Mouse (Mus musculus): ENCODE measurements at regions not wholly inside any gene's neighbourhood (a gene's known extent, or its start where the extent isn't known, plus 50 kb on each side); places are given as distances from the start of the nearest gene placed in this dataset.

DNA sequence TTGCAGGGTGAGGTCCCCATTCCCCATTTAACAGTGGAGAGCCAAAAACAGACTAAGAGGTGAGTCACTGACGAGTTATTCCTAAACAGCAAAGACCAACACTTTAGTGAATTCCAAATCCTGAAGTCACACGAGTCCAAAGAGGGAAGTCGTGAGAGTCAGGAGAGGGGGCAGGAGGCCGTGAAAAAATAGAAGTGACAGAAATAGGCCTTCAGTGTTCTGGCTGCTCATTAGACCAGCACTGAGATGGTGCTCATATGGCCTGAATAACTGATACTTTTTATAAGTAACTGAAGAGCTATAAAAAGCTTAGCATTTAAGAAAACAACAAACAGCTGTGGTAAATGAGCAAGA, 68.5 kb upstream of the Bach2 start:
- WGBS: 27% methylated on average over 4 of the region's 4 CpGs
- no peak overlapping the region for H3K27ac ChIP-seq (replicated peaks)
- no peaks in the 10 kb centered on the region for H3K36me3 ChIP-seq
- H3K9ac ChIP-seq: no peak overlapping the region
- no peaks in the 10 kb centered on the region for H3K27me3 ChIP-seq
- no peaks in the 10 kb centered on the region for H3K9me3 ChIP-seq (replicated peaks)
- H3K4me2 ChIP-seq (replicated peaks): no peak overlapping the region
- ATAC-seq (ENCODE audit: insufficient number of reproducible peaks, low FRiP score, low TSS enrichment, low read depth): no peak
- no peak overlapping the region for H3K4me3 ChIP-seq (replicated peaks)
- H3K4me1 ChIP-seq: peaks cover 14% of the 10 kb centered on the region

DNA sequence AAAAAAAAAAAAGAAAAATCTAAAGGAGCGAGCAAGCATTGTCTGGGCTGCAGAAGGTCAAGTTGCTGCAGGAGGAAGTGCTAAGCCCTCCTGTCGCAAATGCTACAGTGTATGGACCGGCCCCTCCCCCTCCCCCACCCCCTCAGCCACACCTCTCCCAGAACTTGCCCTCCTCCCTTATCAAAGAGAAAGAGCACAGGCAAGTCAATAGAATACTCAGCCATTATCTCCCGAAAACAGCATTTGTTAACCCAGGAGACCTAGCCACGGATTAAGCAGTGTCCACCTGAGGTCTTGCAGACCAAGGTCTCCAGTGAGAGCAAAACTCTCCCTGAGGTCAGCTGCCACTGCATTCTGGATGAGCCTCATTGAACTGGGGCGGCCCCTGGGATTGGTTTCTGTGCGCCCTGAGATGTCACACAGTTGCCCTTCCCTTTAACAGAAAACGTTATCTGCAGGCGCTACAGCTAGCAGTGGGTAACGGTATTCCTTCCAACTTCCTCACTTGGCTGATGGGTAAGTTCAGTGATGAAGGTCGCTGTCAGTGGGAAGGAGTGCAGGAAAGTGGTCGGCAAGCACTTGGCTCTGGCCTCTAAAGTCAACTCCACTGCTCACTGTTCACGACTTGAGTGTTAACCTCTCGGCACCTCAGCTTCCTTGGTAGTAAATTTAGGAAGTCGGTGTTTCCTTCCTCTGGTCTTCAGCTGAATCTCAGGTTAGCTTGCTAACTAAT, 68.0 kb upstream of the Bach2 start:
- H3K9me3 ChIP-seq (replicated peaks): no peaks in the 10 kb centered on the region
- H3K27ac ChIP-seq (replicated peaks): no peak overlapping the region
- H3K4me3 ChIP-seq (replicated peaks): no peak overlapping the region
- no peak overlapping the region for H3K9ac ChIP-seq
- H3K27me3 ChIP-seq: no peaks in the 10 kb centered on the region
- H3K4me2 ChIP-seq (replicated peaks): no peak overlapping the region
- H3K4me1 ChIP-seq: peaks cover 19% of the 10 kb centered on the region
- 64% methylated on average over 15 of the region's 15 CpGs for WGBS
- H3K36me3 ChIP-seq: no peaks in the 10 kb centered on the region
- no peak for ATAC-seq (ENCODE audit: insufficient number of reproducible peaks, low FRiP score, low TSS enrichment, low read depth)

DNA sequence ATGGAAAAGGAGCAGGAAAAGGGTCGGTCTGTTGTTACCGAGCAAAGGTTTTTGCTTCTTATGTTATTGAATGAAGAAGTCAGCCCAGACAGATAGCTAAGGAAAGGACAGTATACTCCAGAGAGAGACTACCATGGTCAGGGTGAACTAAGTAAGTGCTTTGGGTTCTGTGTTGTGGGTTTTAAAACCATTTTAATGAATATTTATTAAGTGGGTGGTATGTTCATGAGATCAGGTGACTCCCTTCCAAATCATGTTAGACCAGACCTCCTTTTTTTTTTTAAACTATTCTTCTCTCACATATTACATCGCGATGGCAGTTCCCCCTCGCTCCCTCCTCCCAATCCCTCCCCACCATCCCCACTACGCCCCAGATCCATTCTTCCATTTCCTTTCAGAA, 67.3 kb upstream of the Bach2 start:
- 92% methylated on average over 6 of the region's 6 CpGs for WGBS
- ATAC-seq (ENCODE audit: insufficient number of reproducible peaks, low FRiP score, low TSS enrichment, low read depth): no peak
- Histone ChIP-seq H3K9me3 (replicated peaks) (no peaks in the 10 kb centered on the region), H3K4me2 (replicated peaks) (no peak overlapping the region), H3K36me3 (no peaks in the 10 kb centered on the region), H3K27ac (replicated peaks) (no peak overlapping the region), H3K4me1 (peaks cover 24% of the 10 kb centered on the region), H3K9ac (no peak overlapping the region), H3K4me3 (replicated peaks) (no peak overlapping the region), H3K27me3 (no peaks in the 10 kb centered on the region)

DNA sequence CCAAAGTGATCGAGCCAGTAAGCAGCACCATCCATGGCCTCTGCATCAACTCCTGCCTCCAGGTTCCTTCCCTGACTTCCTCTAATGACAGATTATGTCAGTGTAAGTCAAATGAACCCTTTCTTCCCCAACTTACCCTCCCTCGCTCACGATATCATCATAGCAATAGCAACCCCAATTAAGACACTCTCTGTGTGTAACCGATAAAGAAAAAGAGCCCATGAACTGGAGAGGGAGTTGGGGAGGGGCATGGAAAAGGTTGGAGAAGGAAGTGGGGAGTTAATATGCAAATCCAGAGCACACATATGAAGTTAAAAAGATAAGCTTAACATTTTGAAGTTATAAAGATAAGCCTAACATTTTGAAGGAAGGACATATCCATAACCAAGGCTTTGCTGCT, 65.6 kb upstream of the Bach2 start:
- H3K4me1 ChIP-seq: peaks cover 29% of the 10 kb centered on the region

DNA sequence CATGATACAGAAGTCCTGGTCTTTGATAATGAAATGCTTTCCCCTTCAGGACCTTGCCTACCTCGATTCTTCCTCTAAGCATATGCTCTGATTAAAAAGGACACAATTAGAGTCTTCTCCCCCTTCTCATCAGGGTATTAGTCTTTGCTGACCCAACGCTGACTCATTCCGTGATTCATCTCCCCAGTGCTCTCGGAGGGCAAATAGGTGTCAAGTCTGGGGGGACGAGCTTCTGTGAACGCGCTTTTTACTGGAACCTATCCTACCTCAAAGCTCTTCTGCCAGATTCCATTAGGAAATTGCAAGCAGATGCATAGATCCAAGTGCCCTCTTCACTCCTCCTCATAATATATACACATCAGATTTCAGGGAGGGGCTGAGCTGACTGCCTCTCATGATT, 63.8 kb upstream of the Bach2 start:
- H3K9ac ChIP-seq: no peak overlapping the region
- no peaks in the 10 kb centered on the region for H3K36me3 ChIP-seq
- no peaks in the 10 kb centered on the region for H3K27me3 ChIP-seq
- WGBS: 48% methylated on average over 7 of the region's 7 CpGs
- no peak overlapping the region for H3K4me2 ChIP-seq (replicated peaks)
- ATAC-seq (ENCODE audit: insufficient number of reproducible peaks, low FRiP score, low TSS enrichment, low read depth): no peak
- peaks cover 32% of the 10 kb centered on the region for H3K4me1 ChIP-seq
- no peak overlapping the region for H3K27ac ChIP-seq (replicated peaks)
- no peak overlapping the region for H3K4me3 ChIP-seq (replicated peaks)
- H3K9me3 ChIP-seq (replicated peaks): no peaks in the 10 kb centered on the region

More for the DNA sequence above, 65.6 kb upstream of the Bach2 start:
- 83% methylated on average over 4 of the region's 4 CpGs for WGBS
- H3K9me3 ChIP-seq (replicated peaks): no peaks in the 10 kb centered on the region
- no peak for ATAC-seq (ENCODE audit: insufficient number of reproducible peaks, low FRiP score, low TSS enrichment, low read depth)
- H3K9ac ChIP-seq: no peak overlapping the region
- H3K4me2 ChIP-seq (replicated peaks): no peak overlapping the region
- H3K4me3 ChIP-seq (replicated peaks): no peak overlapping the region
- H3K27ac ChIP-seq (replicated peaks): no peak overlapping the region
- H3K36me3 ChIP-seq: no peaks in the 10 kb centered on the region
- no peaks in the 10 kb centered on the region for H3K27me3 ChIP-seq

DNA sequence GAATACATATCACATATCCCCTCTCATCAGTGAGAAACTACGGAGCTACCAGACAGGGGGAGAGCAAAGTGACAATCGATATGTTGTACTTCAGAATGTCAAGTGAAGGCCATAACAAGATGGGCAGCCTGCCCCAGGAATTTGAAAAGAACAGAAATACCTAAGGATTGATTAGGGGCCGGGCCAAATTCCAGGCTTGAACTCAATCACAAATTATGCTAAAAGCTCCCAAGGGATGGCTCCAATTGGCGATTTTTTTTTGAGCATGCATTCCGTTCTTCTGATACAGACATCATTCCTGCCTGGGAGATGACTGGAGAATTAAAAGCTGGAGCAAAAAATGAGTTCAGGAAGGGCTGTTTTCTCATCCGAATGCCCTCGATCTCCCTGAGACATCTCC, 63.4 kb upstream of the Bach2 start:
- H3K9me3 ChIP-seq (replicated peaks): no peaks in the 10 kb centered on the region
- 42% methylated on average over 7 of the region's 7 CpGs for WGBS
- no peak overlapping the region for H3K27ac ChIP-seq (replicated peaks)
- no peak overlapping the region for H3K9ac ChIP-seq
- H3K4me3 ChIP-seq (replicated peaks): no peak overlapping the region
- H3K4me1 ChIP-seq: peaks cover 32% of the 10 kb centered on the region
- ATAC-seq (ENCODE audit: insufficient number of reproducible peaks, low FRiP score, low TSS enrichment, low read depth): no peak
- no peak overlapping the region for H3K4me2 ChIP-seq (replicated peaks)
- H3K36me3 ChIP-seq: no peaks in the 10 kb centered on the region
- no peaks in the 10 kb centered on the region for H3K27me3 ChIP-seq

DNA sequence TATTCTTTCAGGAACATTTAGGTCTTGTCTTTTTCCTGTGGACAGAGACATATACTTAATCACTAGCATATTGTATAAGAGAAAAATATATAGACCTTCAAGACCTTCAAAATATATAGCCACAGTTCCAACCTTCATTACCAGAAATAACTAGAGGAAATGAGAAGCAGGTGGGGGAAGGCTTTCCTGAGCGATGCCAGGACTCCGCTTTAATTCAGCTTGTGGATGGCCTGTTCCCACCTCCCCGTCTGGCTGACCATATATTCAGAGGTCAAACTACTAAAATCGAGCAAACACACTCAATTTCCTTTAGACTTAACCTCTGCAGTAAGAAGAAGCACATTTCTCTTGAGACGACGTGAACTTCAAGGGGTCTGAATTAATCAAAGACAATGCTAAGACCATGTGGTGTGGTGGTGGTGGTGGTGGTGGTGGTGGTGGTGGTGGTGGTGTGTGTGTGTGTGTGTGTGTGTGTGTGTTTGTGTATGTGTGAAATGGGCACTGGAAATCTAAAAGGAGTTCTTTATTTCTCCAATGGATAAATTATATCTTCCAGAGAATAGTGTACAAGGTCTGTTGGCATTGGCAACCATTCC, 62.7 kb upstream of the Bach2 start:
- 40% methylated on average over 6 of the region's 6 CpGs for WGBS
- Histone ChIP-seq H3K4me1 (peaks cover 29% of the 10 kb centered on the region), H3K9me3 (replicated peaks) (no peaks in the 10 kb centered on the region), H3K27ac (replicated peaks) (no peak overlapping the region), H3K27me3 (no peaks in the 10 kb centered on the region), H3K36me3 (no peaks in the 10 kb centered on the region), H3K4me3 (replicated peaks) (no peak overlapping the region), H3K9ac (no peak overlapping the region), H3K4me2 (replicated peaks) (no peak overlapping the region)
- no peak for ATAC-seq (ENCODE audit: insufficient number of reproducible peaks, low FRiP score, low TSS enrichment, low read depth)

DNA sequence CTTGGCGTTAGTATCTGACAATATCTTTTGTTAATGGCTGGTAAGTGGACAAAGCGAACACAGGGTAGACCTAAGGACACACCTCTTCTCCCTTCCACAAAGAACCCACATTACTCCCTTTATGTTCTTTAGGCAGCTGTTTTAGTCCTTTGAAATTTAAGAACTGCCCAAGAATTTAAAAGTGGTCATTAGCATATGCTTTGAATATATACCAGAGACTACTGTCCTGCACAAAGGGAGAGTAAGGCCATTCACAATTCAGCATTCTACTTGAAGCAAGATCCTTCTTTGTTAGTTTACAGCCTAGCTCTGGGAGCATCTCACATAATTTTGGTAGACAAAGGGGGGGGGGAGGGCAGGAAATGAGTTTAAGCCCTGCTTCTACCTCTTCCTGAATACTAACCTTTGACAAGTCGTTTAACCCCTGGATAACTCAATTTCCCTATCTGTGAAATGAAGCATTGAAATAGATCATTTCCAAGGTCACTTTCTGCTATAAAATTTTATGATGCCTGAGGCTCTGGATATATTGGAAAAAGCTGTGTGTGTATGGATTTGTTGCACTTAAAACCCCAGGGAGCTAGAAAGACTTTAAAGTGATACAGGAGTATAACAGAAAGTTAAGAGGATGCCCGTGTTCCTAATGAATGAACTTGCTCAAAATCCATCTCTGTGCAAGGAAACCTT, 62.0 kb upstream of the Bach2 start:
- ATAC-seq (ENCODE audit: insufficient number of reproducible peaks, low FRiP score, low TSS enrichment, low read depth): no peak
- no peaks in the 10 kb centered on the region for H3K9me3 ChIP-seq (replicated peaks)
- H3K27ac ChIP-seq (replicated peaks): no peak overlapping the region
- no peak overlapping the region for H3K9ac ChIP-seq
- H3K4me3 ChIP-seq (replicated peaks): no peak overlapping the region
- H3K4me2 ChIP-seq (replicated peaks): no peak overlapping the region
- H3K27me3 ChIP-seq: no peaks in the 10 kb centered on the region
- 47% methylated on average over 4 of the region's 4 CpGs for WGBS
- peaks cover 29% of the 10 kb centered on the region for H3K4me1 ChIP-seq
- H3K36me3 ChIP-seq: no peaks in the 10 kb centered on the region

DNA sequence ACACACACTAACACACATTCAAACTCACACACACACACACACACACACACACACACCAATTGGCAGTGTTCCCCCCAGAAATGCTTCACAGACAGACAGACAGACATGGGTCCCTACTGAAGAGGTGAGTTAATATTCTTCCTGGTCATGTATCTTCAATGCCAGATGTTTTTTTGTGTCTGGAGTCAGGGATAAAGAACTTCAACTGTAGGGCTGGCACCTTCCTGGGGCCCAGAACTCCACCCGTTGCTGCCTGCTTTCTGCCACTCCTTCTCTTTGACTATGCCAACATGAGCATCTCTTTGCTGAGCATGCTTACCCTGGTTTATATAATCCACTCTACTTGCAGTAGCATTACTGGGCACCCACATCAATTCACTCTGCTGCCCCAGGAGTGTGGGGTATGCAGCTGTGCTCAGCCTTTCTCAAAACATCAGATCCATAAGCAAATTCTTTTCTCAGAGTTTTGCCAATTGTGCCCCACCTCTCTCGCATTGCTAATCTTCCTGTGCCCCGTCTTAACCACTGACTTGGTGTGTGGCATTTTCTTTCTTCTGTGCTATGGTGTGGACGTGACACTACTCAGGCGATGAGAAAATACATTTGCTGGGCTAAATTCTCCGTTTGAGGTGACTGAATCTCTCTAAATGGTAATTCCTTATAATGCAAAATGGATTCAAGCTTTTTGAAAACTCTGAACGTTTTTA, 60.5 kb upstream of the Bach2 start:
- Histone ChIP-seq H3K27me3 (no peaks in the 10 kb centered on the region), H3K9ac (no peak overlapping the region), H3K4me1 (peaks cover 29% of the 10 kb centered on the region), H3K4me2 (replicated peaks) (no peak overlapping the region), H3K9me3 (replicated peaks) (no peaks in the 10 kb centered on the region), H3K4me3 (replicated peaks) (no peak overlapping the region), H3K36me3 (no peaks in the 10 kb centered on the region), H3K27ac (replicated peaks) (no peak overlapping the region)
- ATAC-seq (ENCODE audit: insufficient number of reproducible peaks, low FRiP score, low TSS enrichment, low read depth): no peak
- 53% methylated on average over 7 of the region's 7 CpGs for WGBS

DNA sequence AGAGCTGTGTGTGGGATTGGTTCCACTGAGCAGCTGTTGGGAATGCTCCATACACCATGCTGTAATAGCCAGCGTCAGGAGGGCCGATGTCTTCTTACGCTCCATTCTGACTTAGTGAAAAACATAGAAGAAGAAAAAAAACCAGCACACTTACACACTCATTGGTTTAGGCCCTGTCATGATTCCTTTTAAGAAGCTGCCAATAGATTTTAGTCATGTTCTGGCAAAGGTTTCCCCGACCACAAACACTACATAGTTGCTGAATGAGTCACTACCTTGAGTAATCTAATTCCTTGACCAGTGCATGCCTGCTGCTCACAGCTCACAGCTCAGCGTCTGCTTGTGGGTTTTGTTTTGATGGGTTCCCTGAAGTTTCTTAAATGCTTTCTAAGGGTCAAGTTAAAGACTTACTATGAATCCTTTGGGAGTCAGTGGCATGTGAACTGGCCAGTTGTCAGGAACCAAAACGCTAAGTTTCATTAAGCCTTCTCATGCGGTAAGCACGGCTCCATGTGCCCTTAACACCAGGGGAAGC, 58.8 kb upstream of the Bach2 start:
- no peaks in the 10 kb centered on the region for H3K27me3 ChIP-seq
- no peaks in the 10 kb centered on the region for H3K9me3 ChIP-seq (replicated peaks)
- peak; percentile 88 for ATAC-seq (ENCODE audit: insufficient number of reproducible peaks, low FRiP score, low TSS enrichment, low read depth)
- H3K4me2 ChIP-seq (replicated peaks): peak overlapping the region; percentile 37
- no peak overlapping the region for H3K4me3 ChIP-seq (replicated peaks)
- no peak overlapping the region for H3K9ac ChIP-seq
- WGBS: 11% methylated on average over 8 of the region's 8 CpGs
- H3K4me1 ChIP-seq: peaks cover 29% of the 10 kb centered on the region
- peak overlapping the region; percentile 83 for H3K27ac ChIP-seq (replicated peaks)
- H3K36me3 ChIP-seq: no peaks in the 10 kb centered on the region

DNA sequence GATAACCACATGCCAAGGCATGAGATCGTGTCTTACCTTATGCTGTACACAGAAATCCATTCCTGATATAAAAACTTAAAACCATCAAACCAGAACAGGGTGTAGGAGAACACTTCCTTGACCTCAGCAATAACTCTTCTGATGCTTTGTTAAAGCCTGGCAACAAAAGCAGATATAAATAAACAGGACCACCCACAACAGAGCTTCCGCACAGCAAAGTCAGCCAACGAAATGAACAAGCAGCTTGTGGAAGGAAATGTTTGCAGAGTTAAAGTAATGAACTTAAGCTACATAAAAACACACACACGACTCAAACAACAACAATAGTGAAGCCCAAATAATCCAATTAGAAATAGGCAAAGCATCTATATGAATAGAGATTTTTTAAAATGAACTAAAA, 54.8 kb upstream of the Bach2 start:
- Histone ChIP-seq H3K36me3 (no peaks in the 10 kb centered on the region), H3K27ac (replicated peaks) (no peak overlapping the region), H3K27me3 (no peaks in the 10 kb centered on the region), H3K4me3 (replicated peaks) (no peak overlapping the region), H3K4me1 (peaks cover 8% of the 10 kb centered on the region), H3K9me3 (replicated peaks) (no peaks in the 10 kb centered on the region), H3K9ac (no peak overlapping the region), H3K4me2 (replicated peaks) (no peak overlapping the region)
- ATAC-seq (ENCODE audit: insufficient number of reproducible peaks, low FRiP score, low TSS enrichment, low read depth): no peak
- 70% methylated on average over 4 of the region's 4 CpGs for WGBS

Data from embryonic facial prominence, embryonic 15.5 days (tissue).